Mouse (Mus musculus) hindbrain, embryonic 10.5 days (tissue): Measurements from ENCODE around the gene Lrfn3. TPM values are rescaled to one million over a fixed set of nuclear protein-coding genes. Genes with fewer than 3 reads are reported as not detected.

Experiments used
- polyA plus RNA-seq: library from polyadenylated mRNA; unstranded; fragments of >200 nt; fragmentation: Nextera tagmentation; extraction: Ambion mirVana; gene quantifications from 2 replicates; pipeline ENCODE4 v1.2.1, GENCODE M21; 2016

The Lrfn3 gene
- polyA plus RNA-seq, 1 experiment from 2014 or later, result 7.8 TPM

Other genes starting within 250 kb of the Lrfn3 start
- 9.8 and 11.2 TPM in 2 replicates for gene Zfp382, start 240.8 kb downstream of the Lrfn3 start, polyA plus RNA-seq
- gene Zfp146, start 193.0 kb downstream of the Lrfn3 start, polyA plus RNA-seq, result 10.5 and 17.2 TPM in 2 replicates
- 3.8 and 8.2 TPM in 2 replicates for gene Cox7a1, start 178.6 kb downstream of the Lrfn3 start, polyA plus RNA-seq
- gene Capns1, start 164.0 kb downstream of the Lrfn3 start, polyA plus RNA-seq, result 65.1 and 72.5 TPM in 2 replicates
- gene Polr2i, start 130.8 kb downstream of the Lrfn3 start, polyA plus RNA-seq, result 167 and 177 TPM in 2 replicates
- gene Tbcb, start 130.5 kb downstream of the Lrfn3 start, polyA plus RNA-seq, result 276 and 312 TPM in 2 replicates
- gene Ovol3, start 127.0 kb downstream of the Lrfn3 start, polyA plus RNA-seq, result not detected in 2 replicates
- 0.25 and 0.50 TPM in 2 replicates for gene Thap8, start 82.7 kb downstream of the Lrfn3 start, polyA plus RNA-seq
- 16.6 and 19.8 TPM in 2 replicates for gene Wdr62, start 82.4 kb downstream of the Lrfn3 start, polyA plus RNA-seq
- 53.4 and 82.3 TPM in 2 replicates for gene Clip3, start 71.0 kb downstream of the Lrfn3 start, polyA plus RNA-seq
- 93.6 and 117 TPM in 2 replicates for gene Alkbh6, start 54.1 kb downstream of the Lrfn3 start, polyA plus RNA-seq
- gene Syne4, start 48.0 kb downstream of the Lrfn3 start, polyA plus RNA-seq, result 26.8 and 28.1 TPM in 2 replicates
- 1.6 and 3.7 TPM in 2 replicates for gene E130208F15Rik, start 41.0 kb downstream of the Lrfn3 start, polyA plus RNA-seq
- 19.6 and 23.1 TPM in 2 replicates for gene Sdhaf1, start 38.9 kb downstream of the Lrfn3 start, polyA plus RNA-seq
- gene Tyrobp, start 51.0 kb upstream of the Lrfn3 start, polyA plus RNA-seq, result 16.9 and 27.9 TPM in 2 replicates
- gene Hcst, start 57.1 kb upstream of the Lrfn3 start, polyA plus RNA-seq, result 0.55 and 0.57 TPM in 2 replicates
- gene Nfkbid, start 59.0 kb upstream of the Lrfn3 start, polyA plus RNA-seq, result 1.5 and 1.7 TPM in 2 replicates
- 69.7 and 184 TPM in 2 replicates for gene Aplp1, start 82.8 kb upstream of the Lrfn3 start, polyA plus RNA-seq
- 11.8 and 35.0 TPM in 2 replicates for gene Kirrel2, start 94.9 kb upstream of the Lrfn3 start, polyA plus RNA-seq
- 1.7 and 4.2 TPM in 2 replicates for gene Nphs1, start 95.5 kb upstream of the Lrfn3 start, polyA plus RNA-seq
- 0.40 TPM in 1 of 2 replicates, not detected in the other for gene Prodh2, start 130.8 kb upstream of the Lrfn3 start, polyA plus RNA-seq
- gene Arhgap33, start 172.3 kb upstream of the Lrfn3 start, polyA plus RNA-seq, result 40.1 and 79.4 TPM in 2 replicates
- 4.1 and 5.3 TPM in 2 replicates for gene Hspb6, start 189.4 kb upstream of the Lrfn3 start, polyA plus RNA-seq
- gene Proser3, start 189.5 kb upstream of the Lrfn3 start, polyA plus RNA-seq, result 13.8 and 15.1 TPM in 2 replicates
- gene Lin37, start 197.1 kb upstream of the Lrfn3 start, polyA plus RNA-seq, result 47.6 and 50.2 TPM in 2 replicates
- 96.0 and 106 TPM in 2 replicates for gene U2af1l4, start 200.5 kb upstream of the Lrfn3 start, polyA plus RNA-seq
- 16.4 and 16.9 TPM in 2 replicates for gene Gm49396, start 200.6 kb upstream of the Lrfn3 start, polyA plus RNA-seq
- gene Psenen, start 200.9 kb upstream of the Lrfn3 start, polyA plus RNA-seq, result 131 and 140 TPM in 2 replicates
- 6.2 and 6.7 TPM in 2 replicates for gene Igflr1, start 202.7 kb upstream of the Lrfn3 start, polyA plus RNA-seq
- gene Kmt2b, start 226.0 kb upstream of the Lrfn3 start, polyA plus RNA-seq, result 9.6 and 11.0 TPM in 2 replicates
- gene Zbtb32, start 236.1 kb upstream of the Lrfn3 start, polyA plus RNA-seq, result 0.20 and 0.21 TPM in 2 replicates